In genomic region chr17:84875031-84875430, GRCm38 (mm10) we compare ENCODE assay signal across 16 mouse cellular contexts.
DNase-seq lines count a peak whose midpoint lies in the region; ATAC-seq and TF ChIP-seq lines count a peak whose summit lies in the region.
"Had no signal": no experiment of that assay in that cellular context is flagged by ENCODE, and none has a peak within 500 bp of the region (broad histone marks: within the 10 kb centered on the region; RNA-seq: fewer than 3 reads in every experiment).

No protein-coding gene starts in this region.

- H3K4me2 ChIP-seq in kidney, embryonic 16.5 days (replicated peaks; ENCODE audit: low read depth, low read length) = no peak overlapping the region
- H3K4me2 ChIP-seq in lung, embryonic 14.5 days = no peak overlapping the region
- H3K4me2 ChIP-seq in forebrain, embryonic 16.5 days (ENCODE audit: low read length) = no peak overlapping the region
- H3K4me2 ChIP-seq: embryonic facial prominence, embryonic 15.5 days; hindbrain, embryonic 13.5 days; intestine, embryonic 15.5 days; liver, embryonic 15.5 days; neural tube, embryonic 15.5 days had no signal

- WGBS in kidney, embryonic 16.5 days = 55% methylated on average over 6 of the region's 6 CpGs
- 60% methylated on average over 6 of the region's 6 CpGs for WGBS in lung, embryonic 14.5 days
- 28% methylated on average over 6 of the region's 6 CpGs for WGBS in small intestine, adult 2 months
- 74% methylated on average over 6 of the region's 6 CpGs for WGBS in forebrain, embryonic 16.5 days

- ATAC-seq in kidney, embryonic 16.5 days (ENCODE audit: low FRiP score, low TSS enrichment) = no peak
- ATAC-seq in lung, embryonic 14.5 days (ENCODE audit: insufficient read depth) = no peak
- ATAC-seq in forebrain, embryonic 16.5 days = no peak
- no peak for ATAC-seq in cerebellum, adult (ENCODE audit: insufficient number of reproducible peaks, low FRiP score, low TSS enrichment)
- ATAC-seq: forebrain, embryonic 14.5 days had no signal

- H3K4me3 ChIP-seq in kidney, embryonic 16.5 days (ENCODE audit: low read length) = no peak overlapping the region
- H3K4me3 ChIP-seq in lung, embryonic 14.5 days (ENCODE audit: low read depth, low read length) = no peak overlapping the region
- no peak overlapping the region for H3K4me3 ChIP-seq in small intestine, adult 2 months (ENCODE audit: low read depth, low read length)
- H3K4me3 ChIP-seq in forebrain, embryonic 16.5 days (replicated peaks; ENCODE audit: low read length) = no peak overlapping the region
- H3K4me3 ChIP-seq: embryonic facial prominence, embryonic 15.5 days; hindbrain, embryonic 13.5 days; intestine, embryonic 15.5 days; liver, embryonic 15.5 days; neural tube, embryonic 15.5 days had no signal

- peaks cover 13% of the 10 kb centered on the region; the same call in 1 of the 2 replicates for H3K4me1 ChIP-seq in kidney, embryonic 16.5 days (ENCODE audit: insufficient read depth, low read length)
- no peaks in the 10 kb centered on the region for H3K4me1 ChIP-seq in lung, embryonic 14.5 days (ENCODE audit: insufficient read depth)
- peaks cover 9% of the 10 kb centered on the region; the same call in 1 of the 2 replicates for H3K4me1 ChIP-seq in small intestine, adult 2 months (ENCODE audit: control insufficient read depth, insufficient read depth, insufficient read length, low read length)
- peaks cover 2% of the 10 kb centered on the region; the same call in 1 of the 2 replicates for H3K4me1 ChIP-seq in forebrain, embryonic 16.5 days (replicated peaks; ENCODE audit: control insufficient read depth, insufficient read depth, low read length)
- H3K4me1 ChIP-seq: embryonic facial prominence, embryonic 15.5 days; hindbrain, embryonic 13.5 days; intestine, embryonic 15.5 days had no signal

- no peak for TF ChIP-seq CTCF in lung, embryonic 14.5 days (IDR thresholded peaks at IDR 0.05; ENCODE audit: low read depth)
- no peak for TF ChIP-seq CTCF in small intestine, adult 2 months (IDR thresholded peaks at IDR 0.05; ENCODE audit: extremely low read depth, insufficient read length, insufficient replicate concordance, low read depth, low read length)

- no peak overlapping the region for H3K9ac ChIP-seq in kidney, embryonic 16.5 days (replicated peaks; ENCODE audit: low read length)
- no peak overlapping the region for H3K9ac ChIP-seq in lung, embryonic 14.5 days
- no peak overlapping the region for H3K9ac ChIP-seq in forebrain, embryonic 16.5 days (replicated peaks; ENCODE audit: low read depth, low read length)
- H3K9ac ChIP-seq: embryonic facial prominence, embryonic 15.5 days; hindbrain, embryonic 13.5 days; intestine, embryonic 15.5 days; liver, embryonic 15.5 days; neural tube, embryonic 15.5 days had no signal

- H3K27ac ChIP-seq in kidney, embryonic 16.5 days (ENCODE audit: low read length) = peak overlapping the region; percentile 2; the same call in 1 of the 2 replicates
- no peak overlapping the region for H3K27ac ChIP-seq in lung, embryonic 14.5 days (ENCODE audit: low read depth)
- peak overlapping the region; percentile 87 for H3K27ac ChIP-seq in small intestine, adult 2 months (ENCODE audit: insufficient read depth, low read depth, low read length)
- H3K27ac ChIP-seq in forebrain, embryonic 16.5 days (ENCODE audit: low read length) = no peak overlapping the region
- H3K27ac ChIP-seq: embryonic facial prominence, embryonic 15.5 days; hindbrain, embryonic 13.5 days; intestine, embryonic 15.5 days; liver, embryonic 15.5 days; neural tube, embryonic 15.5 days had no signal

- no peaks in the 10 kb centered on the region for H3K9me3 ChIP-seq in kidney, embryonic 16.5 days (ENCODE audit: low read length)
- H3K9me3 ChIP-seq in lung, embryonic 14.5 days (ENCODE audit: low read depth, low read length) = no peaks in the 10 kb centered on the region
- no peaks in the 10 kb centered on the region for H3K9me3 ChIP-seq in forebrain, embryonic 16.5 days (ENCODE audit: control insufficient read depth, low read length)
- H3K9me3 ChIP-seq: embryonic facial prominence, embryonic 15.5 days; hindbrain, embryonic 13.5 days; intestine, embryonic 15.5 days; liver, embryonic 15.5 days; neural tube, embryonic 15.5 days had no signal

- DNase-seq in heart, adult 11 months = peak; percentile 81
- DNase-seq in heart, adult 8-10 months (ENCODE audit: low spot score) = no peak
- DNase-seq in lung, embryonic 14.5 days = peak; percentile 59
- DNase-seq in right cerebral cortex, postnatal 25 days = no peak
- DNase-seq: cerebellum, adult 2 months; thymus, adult 18-20 months had no signal

- no peak for TF ChIP-seq POLR2A in small intestine, adult 2 months (IDR thresholded peaks at IDR 0.05; ENCODE audit: low read depth, low read length)

- no peaks in the 10 kb centered on the region for H3K36me3 ChIP-seq in kidney, embryonic 16.5 days (ENCODE audit: insufficient read depth, low read length)
- H3K36me3 ChIP-seq in lung, embryonic 14.5 days (ENCODE audit: insufficient read depth) = no peaks in the 10 kb centered on the region
- no peaks in the 10 kb centered on the region for H3K36me3 ChIP-seq in small intestine, adult 2 months (ENCODE audit: control insufficient read depth, insufficient read depth, low read length)
- no peaks in the 10 kb centered on the region for H3K36me3 ChIP-seq in forebrain, embryonic 16.5 days (ENCODE audit: control insufficient read depth, insufficient read depth)
- H3K36me3 ChIP-seq: embryonic facial prominence, embryonic 15.5 days; hindbrain, embryonic 13.5 days; intestine, embryonic 15.5 days; liver, embryonic 15.5 days; neural tube, embryonic 15.5 days had no signal

- no peaks in the 10 kb centered on the region for H3K27me3 ChIP-seq in kidney, embryonic 16.5 days (ENCODE audit: insufficient read depth, low read length)
- H3K27me3 ChIP-seq in lung, embryonic 14.5 days (ENCODE audit: insufficient read depth, low read length) = no peaks in the 10 kb centered on the region
- H3K27me3 ChIP-seq in small intestine, adult 2 months (ENCODE audit: control insufficient read depth, insufficient read depth, low read length) = no peaks in the 10 kb centered on the region
- no peaks in the 10 kb centered on the region for H3K27me3 ChIP-seq in forebrain, embryonic 16.5 days (replicated peaks; ENCODE audit: control insufficient read depth, insufficient read depth, low read length)
- H3K27me3 ChIP-seq: embryonic facial prominence, embryonic 15.5 days; hindbrain, embryonic 13.5 days; intestine, embryonic 15.5 days; liver, embryonic 15.5 days; neural tube, embryonic 15.5 days had no signal

Comparison
In these comparisons a context has a peak if more than half of its experiments do, and no peak if none do; other contexts are left out.
1. DNase-seq: peak in heart, adult 11 months (single experiment) and lung, embryonic 14.5 days (single experiment); none in heart, adult 8-10 months (single experiment) and right cerebral cortex, postnatal 25 days (single experiment).
2. H3K27ac ChIP-seq: peak in kidney, embryonic 16.5 days (single experiment) and small intestine, adult 2 months (single experiment); none in lung, embryonic 14.5 days (single experiment) and forebrain, embryonic 16.5 days (single experiment).